Mouse (Mus musculus) forebrain, embryonic 15.5 days (tissue): ENCODE measurements at regions not wholly inside any gene's neighbourhood (a gene's known extent, or its start where the extent isn't known, plus 50 kb on each side); places are given as distances from the start of the nearest gene placed in this dataset.

ENCODE experiments used
- ATAC-seq: fragments of 200-750 bp; cut with Nextera tagmentation; replicated peaks from 2 replicates; pipeline ENCODE4 v1.8.0; 2017; ENCODE audit warnings: mild to moderate bottlenecking, moderate TSS enrichment, moderate library complexity
- H3K27ac ChIP-seq: fragments of 300-500 bp; sonication (generic); replicated peaks from 2 replicates; pipeline ENCODE4 v1.5.1; 2015; ENCODE audit warnings: mild to moderate bottlenecking, inconsistent platforms
- H3K27me3 ChIP-seq: fragments of 300-500 bp; sonication (generic); 2 replicates; pipeline ENCODE4 v1.6.1; 2015; ENCODE audit warnings: inconsistent platforms
- H3K36me3 ChIP-seq: fragments of 300-500 bp; sonication (generic); 2 replicates; pipeline ENCODE4 v1.6.1; 2015; ENCODE audit warnings: mild to moderate bottlenecking, inconsistent platforms
- H3K4me1 ChIP-seq: fragments of 300-500 bp; sonication (generic); 2 replicates; pipeline ENCODE4 v1.6.1; 2015; ENCODE audit warnings: inconsistent platforms
- H3K4me2 ChIP-seq: fragments of 300-500 bp; sonication (generic); replicated peaks from 2 replicates; pipeline ENCODE4 v1.6.1; 2015; ENCODE audit warnings: mild to moderate bottlenecking, inconsistent platforms
- H3K4me3 ChIP-seq: fragments of 300-500 bp; sonication (generic); 2 replicates; pipeline ENCODE4 v1.5.1; 2015; ENCODE audit warnings: mild to moderate bottlenecking, inconsistent platforms
- H3K9ac ChIP-seq: fragments of 300-500 bp; sonication (generic); replicated peaks from 2 replicates; pipeline ENCODE4 v1.6.1; 2015; ENCODE audit warnings: mild to moderate bottlenecking, inconsistent platforms
- H3K9me3 ChIP-seq: fragments of 300-500 bp; sonication (generic); 2 replicates; pipeline ENCODE4 v1.6.1; 2016; ENCODE audit warnings: inconsistent platforms
- WGBS: fragments of 180-500 bp; shearing (Covaris S2); methylation state at CpG from one replicate; pipeline ENCODE4 v1.1.7; 2015; ENCODE audit warnings: mixed read lengths; 5-methylcytosine and 5-hydroxymethylcytosine counted together

GRCm38 (mm10) chr13:47413940-47414339 lies 291.5 kb downstream of the Rnf144b start:
- Histone ChIP-seq H3K36me3 (no peaks in the 10 kb centered on the region), H3K9ac (no peak overlapping the region), H3K4me2 (no peak overlapping the region), H3K9me3 (no peaks in the 10 kb centered on the region), H3K4me3 (no peak overlapping the region), H3K27me3 (0 out of 2 replicates have a peak, but pooled peaks cover 4% of the 10 kb centered on the region), H3K4me1 (peaks cover 17% of the 10 kb centered on the region), H3K27ac (peak overlapping the region; percentile 67)
- ATAC-seq, result peak; percentile 98
- 44% methylated on average over 9 of the region's 9 CpGs for WGBS

- no peaks in the 10 kb centered on the region for H3K9me3 ChIP-seq
- no peak for ATAC-seq
- no peaks in the 10 kb centered on the region for H3K36me3 ChIP-seq
- H3K9ac ChIP-seq, result no peak overlapping the region; the same call in 1 of the 2 replicates
- 6% methylated on average over 8 of the region's 8 CpGs for WGBS
- H3K4me3 ChIP-seq, result no peak overlapping the region
- H3K27ac ChIP-seq, result peak overlapping the region; percentile 68
- peaks cover 14% of the 10 kb centered on the region for H3K4me1 ChIP-seq
- H3K27me3 ChIP-seq, result no peaks in the 10 kb centered on the region
- H3K4me2 ChIP-seq, result peak overlapping the region; percentile 7
Measured at GRCm38 (mm10) chr13:47429856-47430365, 307.5 kb downstream of the Rnf144b start.

GRCm38 (mm10) chr13:47430409-47430808 lies 308.0 kb downstream of the Rnf144b start:
- peak overlapping the region; percentile 68 for H3K27ac ChIP-seq
- 0 out of 2 replicates have a peak overlapping the region, but pooled peaks have one; percentile 7 for H3K4me2 ChIP-seq
- H3K4me1 ChIP-seq, result peaks cover 14% of the 10 kb centered on the region
- WGBS, result 18% methylated on average over 9 of the region's 9 CpGs
- no peaks in the 10 kb centered on the region for H3K27me3 ChIP-seq
- ATAC-seq, result no peak
- H3K9ac ChIP-seq, result no peak overlapping the region; the same call in 1 of the 2 replicates
- no peak overlapping the region for H3K4me3 ChIP-seq
- no peaks in the 10 kb centered on the region for H3K9me3 ChIP-seq
- no peaks in the 10 kb centered on the region for H3K36me3 ChIP-seq

DNA sequence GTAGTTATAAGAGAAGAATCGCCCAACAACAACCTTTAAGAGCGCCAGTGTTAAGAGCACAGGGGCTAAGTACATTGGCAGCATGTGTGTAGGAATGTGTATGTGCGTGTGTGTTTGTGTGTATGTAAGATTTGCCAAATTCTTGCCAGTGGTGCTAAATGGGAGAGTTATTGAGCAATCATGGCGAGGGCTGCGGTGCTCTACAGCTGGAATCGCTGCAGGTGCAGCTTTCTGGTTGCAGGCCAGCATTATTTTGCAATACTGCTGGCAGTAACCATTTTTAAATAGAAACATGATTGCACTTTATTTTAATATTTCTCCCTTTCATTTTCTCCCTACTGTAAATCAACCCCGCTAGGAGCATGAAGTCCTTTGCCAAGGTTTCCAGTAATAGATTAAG lies 313.2 kb downstream of the Rnf144b start:
- H3K4me2 ChIP-seq, result no peak overlapping the region
- no peak for ATAC-seq
- WGBS, result 87% methylated on average over 7 of the region's 7 CpGs
- H3K27me3 ChIP-seq, result no peaks in the 10 kb centered on the region
- H3K27ac ChIP-seq, result no peak overlapping the region
- no peak overlapping the region for H3K4me3 ChIP-seq
- no peaks in the 10 kb centered on the region for H3K36me3 ChIP-seq
- no peaks in the 10 kb centered on the region for H3K9me3 ChIP-seq
- no peak overlapping the region for H3K9ac ChIP-seq
- H3K4me1 ChIP-seq, result peaks cover under 1% of the 10 kb centered on the region

DNA sequence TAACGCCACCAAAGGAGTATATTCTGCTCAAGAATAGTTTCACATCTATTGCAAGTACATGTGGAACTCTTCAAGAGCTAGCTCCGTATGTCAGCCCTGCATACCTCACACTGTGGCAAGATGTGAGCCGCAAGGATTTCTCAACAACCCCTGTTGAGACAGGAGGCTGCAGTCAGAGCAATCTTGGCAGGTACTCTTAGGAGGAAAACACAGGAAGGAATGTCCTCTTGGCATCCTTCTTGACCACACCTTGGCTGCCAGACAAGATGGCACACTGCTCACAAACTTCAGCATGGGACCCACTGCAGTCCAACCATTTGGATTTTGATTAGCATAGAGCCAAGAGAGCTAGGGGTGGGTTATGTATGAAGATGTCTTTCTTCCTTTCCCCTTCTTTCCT lies 322.4 kb downstream of the Rnf144b start:
- Histone ChIP-seq H3K36me3 (no peaks in the 10 kb centered on the region), H3K4me3 (no peak overlapping the region), H3K27ac (no peak overlapping the region), H3K9ac (no peak overlapping the region), H3K9me3 (no peaks in the 10 kb centered on the region), H3K4me1 (no peaks in the 10 kb centered on the region), H3K27me3 (no peaks in the 10 kb centered on the region), H3K4me2 (no peak overlapping the region)
- ATAC-seq, result no peak
- 85% methylated on average over 3 of the region's 3 CpGs for WGBS

GRCm38 (mm10) chr13:47452186-47452760 lies 329.8 kb downstream of the Rnf144b start:
- no peak overlapping the region for H3K27ac ChIP-seq
- no peak overlapping the region for H3K9ac ChIP-seq
- no peaks in the 10 kb centered on the region for H3K27me3 ChIP-seq
- no peak overlapping the region for H3K4me2 ChIP-seq
- H3K9me3 ChIP-seq, result no peaks in the 10 kb centered on the region
- H3K4me3 ChIP-seq, result no peak overlapping the region
- no peaks in the 10 kb centered on the region for H3K36me3 ChIP-seq
- H3K4me1 ChIP-seq, result no peaks in the 10 kb centered on the region
- 83% methylated on average over 17 of the region's 17 CpGs for WGBS
- no peak for ATAC-seq

DNA sequence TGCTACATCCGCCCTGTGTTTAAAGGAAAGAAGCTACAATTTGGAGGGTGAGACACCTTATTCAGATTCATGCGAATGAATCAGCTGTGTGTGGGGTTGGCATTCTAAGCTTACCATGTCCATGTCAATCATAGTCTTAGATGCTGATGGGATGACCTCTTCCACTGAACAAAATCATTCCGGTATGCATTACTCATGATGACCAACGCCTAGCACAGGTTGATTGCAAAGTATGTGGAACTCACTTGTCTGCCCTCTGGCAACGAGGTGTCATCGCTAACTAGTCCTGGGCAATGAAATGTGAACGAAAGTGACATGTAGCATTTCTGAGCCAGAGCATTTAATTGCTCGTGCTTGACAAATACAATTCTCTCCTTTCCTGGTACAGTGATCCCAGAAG lies 339.7 kb downstream of the Rnf144b start:
- WGBS, result 91% methylated on average over 8 of the region's 8 CpGs
- H3K27me3 ChIP-seq, result no peaks in the 10 kb centered on the region
- no peak for ATAC-seq
- H3K9ac ChIP-seq, result no peak overlapping the region
- H3K36me3 ChIP-seq, result no peaks in the 10 kb centered on the region
- no peak overlapping the region for H3K4me2 ChIP-seq
- no peak overlapping the region for H3K4me3 ChIP-seq
- no peaks in the 10 kb centered on the region for H3K4me1 ChIP-seq
- H3K9me3 ChIP-seq, result no peaks in the 10 kb centered on the region
- H3K27ac ChIP-seq, result no peak overlapping the region

DNA sequence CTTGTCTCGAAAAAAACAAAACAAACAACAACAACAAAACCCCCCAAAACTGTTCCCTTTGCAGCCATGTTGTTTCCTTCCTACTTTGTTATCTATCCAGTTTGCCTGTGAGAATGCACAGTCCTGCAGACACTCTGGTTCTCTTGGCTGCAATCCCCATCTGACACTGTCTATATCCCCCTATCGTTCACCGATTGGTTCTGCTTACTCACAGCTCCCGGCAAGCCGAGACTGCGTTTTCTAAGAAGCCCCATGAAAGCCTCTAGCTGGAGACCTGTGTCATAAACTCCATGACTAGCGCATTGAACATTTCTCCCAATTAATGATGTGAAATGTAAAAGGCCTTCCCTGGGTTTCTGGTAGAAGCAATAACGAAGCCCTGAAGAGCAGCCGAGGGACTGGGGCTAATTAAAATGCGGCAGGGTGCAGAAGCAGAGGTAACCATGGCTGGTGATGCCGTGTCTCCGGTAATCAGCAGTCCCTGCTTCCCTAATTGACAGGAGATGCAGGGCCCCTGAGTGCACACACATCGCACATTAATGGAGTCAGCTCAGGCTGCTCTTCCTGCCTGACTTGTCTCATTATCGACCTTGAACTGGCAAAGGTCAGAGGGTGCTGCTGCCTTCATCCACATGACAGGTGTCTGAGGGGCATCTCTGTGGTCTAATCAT lies 349.2 kb downstream of the Rnf144b start:
- ATAC-seq, result no peak
- WGBS, result 24% methylated on average over 14 of the region's 14 CpGs
- Histone ChIP-seq H3K9me3 (no peaks in the 10 kb centered on the region), H3K27me3 (no peaks in the 10 kb centered on the region), H3K36me3 (no peaks in the 10 kb centered on the region), H3K4me2 (peak overlapping the region; percentile 22; the same call in 1 of the 2 replicates), H3K27ac (no peak overlapping the region; the same call in 1 of the 2 replicates), H3K4me3 (no peak overlapping the region), H3K9ac (no peak overlapping the region), H3K4me1 (peaks cover 12% of the 10 kb centered on the region)

- H3K4me1 ChIP-seq, result no peaks in the 10 kb centered on the region
- 78% methylated on average over 10 of the region's 10 CpGs for WGBS
- H3K27ac ChIP-seq, result no peak overlapping the region
- no peaks in the 10 kb centered on the region for H3K9me3 ChIP-seq
- H3K9ac ChIP-seq, result no peak overlapping the region
- H3K27me3 ChIP-seq, result no peaks in the 10 kb centered on the region
- no peak overlapping the region for H3K4me2 ChIP-seq
- H3K4me3 ChIP-seq, result no peak overlapping the region
- no peaks in the 10 kb centered on the region for H3K36me3 ChIP-seq
- no peak for ATAC-seq
Measured at GRCm38 (mm10) chr13:47480159-47480558, 357.7 kb downstream of the Rnf144b start.

GRCm38 (mm10) chr13:47484819-47485218 lies 362.4 kb downstream of the Rnf144b start:
- WGBS, result 91% methylated on average over 2 of the region's 2 CpGs
- Histone ChIP-seq H3K9ac (no peak overlapping the region), H3K27ac (no peak overlapping the region), H3K9me3 (no peaks in the 10 kb centered on the region), H3K4me2 (no peak overlapping the region), H3K4me3 (no peak overlapping the region), H3K4me1 (no peaks in the 10 kb centered on the region), H3K27me3 (no peaks in the 10 kb centered on the region), H3K36me3 (no peaks in the 10 kb centered on the region)
- ATAC-seq, result no peak

DNA sequence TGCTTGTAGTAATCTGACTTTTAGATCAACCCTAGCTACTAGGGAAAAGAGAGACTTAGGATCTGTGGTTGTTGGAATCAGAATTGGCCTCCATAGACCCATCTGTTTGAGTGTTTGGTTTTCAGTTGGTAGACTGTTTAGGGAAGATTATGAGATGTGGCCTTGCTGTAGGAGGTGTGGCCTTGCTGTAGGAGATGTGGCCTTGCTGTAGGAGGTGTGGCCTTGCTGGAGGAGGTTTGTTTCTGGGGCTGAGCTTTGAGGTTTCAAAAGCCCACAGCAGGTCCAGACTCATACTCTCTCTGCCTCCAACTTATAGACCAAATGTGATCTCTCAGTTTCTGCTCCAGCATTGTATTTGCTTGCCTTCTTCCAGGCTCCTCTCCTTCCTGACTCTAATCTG lies 363.7 kb downstream of the Rnf144b start:
- H3K36me3 ChIP-seq, result no peaks in the 10 kb centered on the region
- no peak for ATAC-seq

GRCm38 (mm10) chr13:47486658-47487057 lies 364.2 kb downstream of the Rnf144b start:
- 89% methylated on average over 3 of the region's 3 CpGs for WGBS
- no peak overlapping the region for H3K4me3 ChIP-seq
- no peaks in the 10 kb centered on the region for H3K36me3 ChIP-seq
- H3K9me3 ChIP-seq, result no peaks in the 10 kb centered on the region
- no peak overlapping the region for H3K4me2 ChIP-seq
- H3K9ac ChIP-seq, result no peak overlapping the region
- H3K27me3 ChIP-seq, result no peaks in the 10 kb centered on the region
- no peak for ATAC-seq
- H3K27ac ChIP-seq, result no peak overlapping the region
- H3K4me1 ChIP-seq, result no peaks in the 10 kb centered on the region

More for the DNA sequence above, 363.7 kb downstream of the Rnf144b start:
- no peaks in the 10 kb centered on the region for H3K27me3 ChIP-seq
- no peaks in the 10 kb centered on the region for H3K9me3 ChIP-seq
- H3K9ac ChIP-seq, result no peak overlapping the region
- H3K4me3 ChIP-seq, result no peak overlapping the region
- H3K4me1 ChIP-seq, result no peaks in the 10 kb centered on the region
- H3K27ac ChIP-seq, result no peak overlapping the region
- no peak overlapping the region for H3K4me2 ChIP-seq
